10 mouse cellular contexts compared by ENCODE assay signal in genomic region chr6:86479816-86480188, GRCm38 (mm10). TPM values are rescaled to one million over a fixed set of nuclear protein-coding genes. Genes with fewer than 3 reads are reported as not detected.
A peak's percentile ranks its signal among the peaks of the same experiment; 100 is the strongest.
DNase-seq lines count a peak whose midpoint lies in the region; ATAC-seq and TF ChIP-seq lines count a peak whose summit lies in the region.
"Had no signal": no experiment of that assay in that cellular context is flagged by ENCODE, and none has a peak within 500 bp of the region (broad histone marks: within the 10 kb centered on the region; RNA-seq: fewer than 3 reads in every experiment).

No protein-coding gene starts in this region.

- H3K9ac ChIP-seq in lung, embryonic 15.5 days = no peak overlapping the region
- H3K9ac ChIP-seq in intestine, embryonic 15.5 days = no peak overlapping the region
- no peak overlapping the region for H3K9ac ChIP-seq in neural tube, embryonic 15.5 days (replicated peaks)

- intact Hi-C loops in heart, postnatal 25 days (cut with DNase I) = no loop called here

- H3K4me3 ChIP-seq in heart, embryonic 10.5 days = no peak overlapping the region
- no peak overlapping the region for H3K4me3 ChIP-seq in lung, embryonic 15.5 days
- no peak overlapping the region for H3K4me3 ChIP-seq in lung, adult 2 months (replicated peaks; ENCODE audit: extremely low read depth, low read depth, low read length)
- no peak overlapping the region for H3K4me3 ChIP-seq in intestine, embryonic 15.5 days (replicated peaks)
- H3K4me3 ChIP-seq in neural tube, embryonic 15.5 days (replicated peaks) = no peak overlapping the region

- ATAC-seq in lung, embryonic 15.5 days (ENCODE audit: borderline replicate concordance, extremely low read depth, low FRiP score, low TSS enrichment) = no peak
- no peak for ATAC-seq in intestine, embryonic 15.5 days
- ATAC-seq in neural tube, embryonic 15.5 days (ENCODE audit: low FRiP score) = no peak

- no peaks in the 10 kb centered on the region for H3K36me3 ChIP-seq in heart, embryonic 10.5 days
- H3K36me3 ChIP-seq in lung, embryonic 15.5 days = no peaks in the 10 kb centered on the region
- no peaks in the 10 kb centered on the region for H3K36me3 ChIP-seq in intestine, embryonic 15.5 days
- no peaks in the 10 kb centered on the region for H3K36me3 ChIP-seq in neural tube, embryonic 15.5 days

- TF ChIP-seq CTCF in lung, adult 2 months (IDR thresholded peaks at IDR 0.05; ENCODE audit: insufficient read depth, low read length) = no peak

- TF ChIP-seq POLR2A in lung, adult 2 months (IDR thresholded peaks at IDR 0.05; ENCODE audit: borderline replicate concordance, extremely low read depth, low read depth, low read length) = no peak

- DNase-seq in heart, embryonic 10.5 days (ENCODE audit: low spot score) = no peak
- DNase-seq in heart, postnatal 25 days (ENCODE audit: low spot score) = no peak
- no peak for DNase-seq in lung, adult 2 months
- no peak for DNase-seq in adrenal gland, postnatal 10 days
- no peak for DNase-seq in right cerebral cortex, postnatal 4 days

- H3K4me1 ChIP-seq in heart, embryonic 10.5 days = peaks cover 65% of the 10 kb centered on the region
- peaks cover 41% of the 10 kb centered on the region for H3K4me1 ChIP-seq in lung, embryonic 15.5 days
- peaks cover 30% of the 10 kb centered on the region for H3K4me1 ChIP-seq in lung, adult 2 months (ENCODE audit: control insufficient read depth, insufficient read depth, low read length)
- H3K4me1 ChIP-seq in intestine, embryonic 15.5 days (replicated peaks) = peaks cover 33% of the 10 kb centered on the region
- peaks cover 21% of the 10 kb centered on the region for H3K4me1 ChIP-seq in neural tube, embryonic 15.5 days

- no peaks in the 10 kb centered on the region for H3K27me3 ChIP-seq in heart, embryonic 10.5 days (ENCODE audit: insufficient read depth, poor library complexity, severe bottlenecking)
- no peaks in the 10 kb centered on the region for H3K27me3 ChIP-seq in lung, embryonic 15.5 days
- no peaks in the 10 kb centered on the region for H3K27me3 ChIP-seq in intestine, embryonic 15.5 days (replicated peaks)
- no peaks in the 10 kb centered on the region for H3K27me3 ChIP-seq in neural tube, embryonic 15.5 days (replicated peaks)

- H3K4me2 ChIP-seq in lung, embryonic 15.5 days = peak overlapping the region; percentile 43; the same call in 1 of the 2 replicates
- peak overlapping the region; percentile 48; the same call in 1 of the 2 replicates for H3K4me2 ChIP-seq in intestine, embryonic 15.5 days (replicated peaks)
- H3K4me2 ChIP-seq in neural tube, embryonic 15.5 days = peak overlapping the region; percentile 30; the same call in 1 of the 2 replicates

- H3K9me3 ChIP-seq in heart, embryonic 10.5 days = no peaks in the 10 kb centered on the region
- H3K9me3 ChIP-seq in lung, embryonic 15.5 days = no peaks in the 10 kb centered on the region
- H3K9me3 ChIP-seq in intestine, embryonic 15.5 days = no peaks in the 10 kb centered on the region
- H3K9me3 ChIP-seq in neural tube, embryonic 15.5 days (replicated peaks) = no peaks in the 10 kb centered on the region

- peak overlapping the region; percentile 86 for H3K27ac ChIP-seq in heart, embryonic 10.5 days
- peak overlapping the region; percentile 83 for H3K27ac ChIP-seq in lung, embryonic 15.5 days
- H3K27ac ChIP-seq in intestine, embryonic 15.5 days = peak overlapping the region; percentile 82
- peak overlapping the region; percentile 71 for H3K27ac ChIP-seq in neural tube, embryonic 15.5 days (replicated peaks)

RNA-seq across cellular contexts. Expression of gene C87436, which starts 41.6 kb away (rescaled TPM):
- 16.6 and 18.0 TPM in 2 replicates for polyA plus RNA-seq in heart, embryonic 10.5 days (2016; fragmentation: Nextera tagmentation; extraction: Ambion mirVana)
- total RNA-seq in heart, postnatal 25 days (2021) = 10 to 100 TPM in 1 of 2 experiments, 1 to 10 TPM in 1; 9.1 to 12.4 TPM
- polyA plus RNA-seq in lung, embryonic 15.5 days (2015; fragmentation: Nextera tagmentation; extraction: Ambion mirVana) = 20.9 and 22.1 TPM in 2 replicates
- 10.4 and 13.4 TPM in 2 replicates for polyA plus RNA-seq in lung, adult 2 months (2012; rRNA removed)
- 20.4 and 22.4 TPM in 2 replicates for polyA plus RNA-seq in intestine, embryonic 15.5 days (2015; fragmentation: Nextera tagmentation; extraction: Ambion mirVana)
- 22.2 and 25.6 TPM in 2 replicates for polyA plus RNA-seq in neural tube, embryonic 15.5 days (2015; fragmentation: Nextera tagmentation; extraction: Ambion mirVana)
- total RNA-seq in adrenal gland, postnatal 10 days (2021) = 10 to 100 TPM; 15.3 to 17.7 TPM

RNA-seq across cellular contexts. Expression of gene Pcbp1, which starts 46.3 kb away (rescaled TPM):
- polyA plus RNA-seq in heart, embryonic 10.5 days (2016; fragmentation: Nextera tagmentation; extraction: Ambion mirVana) = 411 and 428 TPM in 2 replicates
- total RNA-seq in heart, postnatal 25 days (2021) = 100 to 1,000 TPM; 153 to 166 TPM
- 554 and 556 TPM in 2 replicates for polyA plus RNA-seq in lung, embryonic 15.5 days (2015; fragmentation: Nextera tagmentation; extraction: Ambion mirVana)
- polyA plus RNA-seq in lung, adult 2 months (2012; rRNA removed) = 161 TPM in 2 replicates
- 508 and 561 TPM in 2 replicates for polyA plus RNA-seq in intestine, embryonic 15.5 days (2015; fragmentation: Nextera tagmentation; extraction: Ambion mirVana)
- 331 and 342 TPM in 2 replicates for polyA plus RNA-seq in neural tube, embryonic 15.5 days (2015; fragmentation: Nextera tagmentation; extraction: Ambion mirVana)
- 100 to 1,000 TPM; 233 to 243 TPM for total RNA-seq in adrenal gland, postnatal 10 days (2021)

RNA-seq across cellular contexts. Expression of gene Gm44790, which starts 53.3 kb away (rescaled TPM):
- 1.1 TPM in 1 of 2 replicates, not detected in the other for polyA plus RNA-seq in heart, embryonic 10.5 days (2016; fragmentation: Nextera tagmentation; extraction: Ambion mirVana)
- total RNA-seq in heart, postnatal 25 days (2021) = under 1 TPM in 1 of 2 experiments, not detected in 1; 0.36 TPM
- 1.3 TPM in 1 of 2 replicates, not detected in the other for polyA plus RNA-seq in lung, embryonic 15.5 days (2015; fragmentation: Nextera tagmentation; extraction: Ambion mirVana)
- polyA plus RNA-seq in lung, adult 2 months (2012; rRNA removed) = 6.9 and 9.6 TPM in 2 replicates
- not detected in 2 replicates for polyA plus RNA-seq in intestine, embryonic 15.5 days (2015; fragmentation: Nextera tagmentation; extraction: Ambion mirVana)
- polyA plus RNA-seq in neural tube, embryonic 15.5 days (2015; fragmentation: Nextera tagmentation; extraction: Ambion mirVana) = not detected in 2 replicates
- total RNA-seq in adrenal gland, postnatal 10 days (2021) = under 1 TPM in 1 of 2 experiments, not detected in 1; 0.85 TPM
- total RNA-seq: hematopoietic stem cell, adult 5-6 weeks; left cerebral cortex, postnatal 36 days had no signal
